Mouse (Mus musculus): ENCODE measurements at regions not wholly inside any gene's neighbourhood (a gene's known extent, or its start where the extent isn't known, plus 50 kb on each side); places are given as distances from the start of the nearest gene placed in this dataset.

DNA sequence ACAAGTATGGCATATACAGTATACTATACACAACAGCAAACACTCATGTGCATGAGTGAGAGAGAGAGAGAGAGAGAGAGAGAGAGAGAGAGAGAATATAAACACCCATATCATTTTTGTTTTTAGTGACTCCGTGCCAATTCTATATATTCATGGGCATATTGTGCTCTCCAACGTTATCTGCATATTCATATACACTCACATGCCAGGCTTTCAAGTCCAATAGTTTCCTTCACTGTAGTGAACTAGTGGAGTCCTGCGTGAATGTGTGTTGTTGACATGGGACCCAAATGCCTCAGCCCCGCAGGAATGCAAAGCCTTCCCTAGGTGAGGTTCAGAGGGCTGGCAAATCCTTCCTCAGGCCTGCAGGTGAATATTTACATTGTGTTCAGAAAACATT, 53.4 kb upstream of the Nab1 start:
- H3K27me3 ChIP-seq (ENCODE audit: control insufficient read depth, insufficient read depth, low read length): no peaks in the 10 kb centered on the region
- no peak overlapping the region for H3K9ac ChIP-seq (replicated peaks; ENCODE audit: low read length)
- H3K9me3 ChIP-seq (ENCODE audit: control insufficient read depth, low read length): no peaks in the 10 kb centered on the region
- no peak overlapping the region for H3K4me3 ChIP-seq (replicated peaks; ENCODE audit: low read depth, low read length)
- no peak overlapping the region for H3K4me2 ChIP-seq (ENCODE audit: low read length)
- WGBS: 72% methylated on average over 4 of the region's 4 CpGs
- no peak overlapping the region for H3K27ac ChIP-seq (replicated peaks; ENCODE audit: low read depth, low read length)
- no peak for DNase-seq
- ATAC-seq (ENCODE audit: low FRiP score, low TSS enrichment): no peak
- no peaks in the 10 kb centered on the region for H3K4me1 ChIP-seq (ENCODE audit: control insufficient read depth, insufficient read depth, low read length)
- no peaks in the 10 kb centered on the region for H3K36me3 ChIP-seq (ENCODE audit: control insufficient read depth, insufficient read depth, low read length)

DNA sequence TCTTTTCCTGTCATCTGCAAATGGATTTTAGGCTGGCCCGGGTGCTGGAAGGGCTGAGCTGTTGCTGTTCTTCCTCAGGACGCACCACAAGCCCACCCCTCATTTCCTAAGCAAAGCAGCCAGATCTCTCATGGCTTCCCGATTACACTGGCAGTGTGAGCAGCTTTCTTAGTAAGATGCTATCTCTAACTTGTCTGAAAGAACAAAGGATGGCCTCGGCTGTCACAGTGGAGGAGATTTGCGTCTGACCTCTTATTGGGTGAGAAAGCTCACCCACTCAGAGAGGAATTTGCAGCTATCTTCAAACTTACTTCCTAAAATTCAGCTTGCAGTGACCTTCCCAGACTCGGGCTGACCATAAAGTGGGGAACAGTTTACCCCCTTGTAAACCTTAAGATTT, 64.7 kb upstream of the Nemp2 start:
- Histone ChIP-seq H3K27me3 (ENCODE audit: control insufficient read depth, insufficient read depth, low read length) (no peaks in the 10 kb centered on the region), H3K9ac (replicated peaks; ENCODE audit: low read length) (no peak overlapping the region), H3K9me3 (ENCODE audit: control insufficient read depth, low read length) (no peaks in the 10 kb centered on the region), H3K4me1 (ENCODE audit: control insufficient read depth, insufficient read depth, low read length) (no peaks in the 10 kb centered on the region), H3K4me3 (replicated peaks; ENCODE audit: low read depth, low read length) (no peak overlapping the region), H3K36me3 (ENCODE audit: control insufficient read depth, insufficient read depth, low read length) (no peaks in the 10 kb centered on the region), H3K4me2 (ENCODE audit: low read length) (no peak overlapping the region), H3K27ac (replicated peaks; ENCODE audit: low read depth, low read length) (no peak overlapping the region)
- DNase-seq (no peak), ATAC-seq (ENCODE audit: low FRiP score, low TSS enrichment) (no peak)
- WGBS: 31% methylated on average over 6 of the region's 6 CpGs

DNA sequence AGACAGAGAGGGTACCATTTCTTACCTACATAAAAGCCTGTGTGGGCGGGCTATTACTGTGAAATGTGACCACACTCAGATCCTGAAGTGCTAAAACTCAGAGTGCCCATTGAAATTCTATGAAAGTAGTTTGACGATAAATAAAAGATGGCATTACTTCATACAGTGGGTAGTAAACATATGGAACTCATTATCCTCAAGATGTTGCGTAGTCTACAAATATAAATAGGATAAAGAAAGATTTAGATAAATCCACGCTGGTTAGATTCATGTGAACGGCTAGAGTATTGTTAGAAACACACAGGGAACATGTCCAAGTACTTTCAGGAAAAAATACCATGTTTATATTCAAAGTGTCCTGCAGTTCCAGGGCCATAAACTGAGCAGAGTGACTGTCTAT, 58.8 kb upstream of the Nemp2 start:
- DNase-seq (no peak), ATAC-seq (ENCODE audit: low FRiP score, low TSS enrichment) (no peak)
- H3K4me1 ChIP-seq (ENCODE audit: control insufficient read depth, insufficient read depth, low read length): no peaks in the 10 kb centered on the region
- WGBS: 89% methylated on average over 5 of the region's 5 CpGs
- no peak overlapping the region for H3K27ac ChIP-seq (replicated peaks; ENCODE audit: low read depth, low read length)
- H3K4me3 ChIP-seq (replicated peaks; ENCODE audit: low read depth, low read length): no peak overlapping the region
- H3K36me3 ChIP-seq (ENCODE audit: control insufficient read depth, insufficient read depth, low read length): no peaks in the 10 kb centered on the region
- no peaks in the 10 kb centered on the region for H3K9me3 ChIP-seq (ENCODE audit: control insufficient read depth, low read length)
- no peak overlapping the region for H3K9ac ChIP-seq (replicated peaks; ENCODE audit: low read length)
- no peaks in the 10 kb centered on the region for H3K27me3 ChIP-seq (ENCODE audit: control insufficient read depth, insufficient read depth, low read length)
- no peak overlapping the region for H3K4me2 ChIP-seq (ENCODE audit: low read length)

DNA sequence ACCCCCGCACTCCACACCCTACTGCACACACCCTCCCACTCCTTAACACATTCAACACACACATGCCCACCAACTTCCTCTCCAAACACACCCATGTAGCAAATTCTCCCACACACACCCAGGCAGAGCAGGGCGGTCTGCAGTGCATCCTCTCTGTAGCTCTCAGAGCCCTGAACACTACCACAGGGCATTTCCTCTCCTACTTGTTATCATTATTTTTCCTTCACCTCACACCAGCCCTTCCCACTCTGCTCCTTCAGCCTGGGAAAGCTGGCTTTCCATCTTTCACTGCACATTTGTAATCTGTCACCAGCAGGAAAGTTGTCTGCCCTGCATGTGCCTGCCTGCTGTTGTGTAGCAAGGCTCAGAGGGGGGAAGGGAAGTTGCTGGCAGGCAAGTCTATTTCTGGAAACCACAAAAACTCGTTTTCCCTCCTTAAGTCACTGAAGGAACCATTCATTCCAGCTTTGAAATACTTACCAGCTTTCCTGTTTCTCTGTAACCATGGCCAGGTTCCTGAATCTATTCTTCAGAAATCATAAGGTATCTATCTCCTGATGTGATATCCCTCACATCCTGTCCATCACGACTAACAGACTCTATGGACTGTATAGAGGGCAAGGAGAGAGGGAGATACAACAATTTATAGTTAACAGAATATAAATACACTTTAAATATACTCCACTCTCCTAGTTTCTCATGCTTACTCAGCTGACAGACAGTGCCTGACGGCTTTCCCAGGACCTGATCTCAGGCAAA, 52.0 kb upstream of the Nemp2 start:
- Histone ChIP-seq H3K9me3 (ENCODE audit: control insufficient read depth, low read length) (no peaks in the 10 kb centered on the region), H3K27ac (replicated peaks; ENCODE audit: low read depth, low read length) (no peak overlapping the region), H3K36me3 (ENCODE audit: control insufficient read depth, insufficient read depth, low read length) (no peaks in the 10 kb centered on the region), H3K4me3 (replicated peaks; ENCODE audit: low read depth, low read length) (no peak overlapping the region), H3K4me2 (ENCODE audit: low read length) (no peak overlapping the region), H3K9ac (replicated peaks; ENCODE audit: low read length) (no peak overlapping the region), H3K4me1 (ENCODE audit: control insufficient read depth, insufficient read depth, low read length) (no peaks in the 10 kb centered on the region), H3K27me3 (ENCODE audit: control insufficient read depth, insufficient read depth, low read length) (no peaks in the 10 kb centered on the region)
- 68% methylated on average over 5 of the region's 5 CpGs for WGBS
- ATAC-seq (ENCODE audit: low FRiP score, low TSS enrichment) (no peak), DNase-seq (peak; percentile 8)

DNA sequence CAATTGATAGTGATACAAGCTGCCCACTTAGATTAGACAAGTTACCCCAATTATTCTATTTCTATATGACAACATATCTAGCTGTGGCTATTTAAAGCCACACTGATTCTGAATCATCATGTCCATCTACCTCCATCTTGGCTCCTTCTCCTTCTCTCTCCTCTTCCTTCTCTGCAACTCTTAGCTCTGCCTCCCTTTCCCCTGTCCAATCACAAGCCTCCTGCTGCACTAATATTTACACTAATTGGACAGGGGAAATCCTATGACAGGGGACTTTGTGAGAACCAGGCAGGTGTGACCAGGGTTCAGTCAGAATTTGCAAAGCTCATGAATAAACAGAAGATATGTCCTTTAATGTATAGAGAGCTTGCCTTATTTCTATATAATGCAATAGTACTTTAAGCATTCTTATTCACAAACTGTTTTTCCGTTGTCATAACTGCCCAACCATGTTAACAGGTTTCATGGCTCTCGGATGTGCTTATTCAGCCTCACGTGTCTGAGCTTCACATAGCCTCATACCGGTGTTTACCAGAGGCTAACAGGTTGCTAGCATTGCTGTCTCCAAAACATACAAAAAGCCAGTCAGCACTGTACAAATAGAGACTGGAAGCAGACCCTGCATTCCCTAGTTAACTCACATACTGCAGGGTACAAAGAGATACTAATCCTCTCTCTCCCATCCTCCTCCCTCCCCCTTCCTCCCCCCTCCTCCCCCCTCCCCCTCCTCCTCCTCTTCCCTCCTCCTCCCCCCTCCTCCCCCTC, 50.2 kb upstream of the Nemp2 start:
- DNase-seq (no peak), ATAC-seq (ENCODE audit: low FRiP score, low TSS enrichment) (no peak)
- Histone ChIP-seq H3K9me3 (ENCODE audit: control insufficient read depth, low read length) (no peaks in the 10 kb centered on the region), H3K27me3 (ENCODE audit: control insufficient read depth, insufficient read depth, low read length) (no peaks in the 10 kb centered on the region), H3K36me3 (ENCODE audit: control insufficient read depth, insufficient read depth, low read length) (no peaks in the 10 kb centered on the region), H3K27ac (replicated peaks; ENCODE audit: low read depth, low read length) (no peak overlapping the region), H3K4me3 (replicated peaks; ENCODE audit: low read depth, low read length) (no peak overlapping the region), H3K9ac (replicated peaks; ENCODE audit: low read length) (no peak overlapping the region), H3K4me2 (ENCODE audit: low read length) (no peak overlapping the region), H3K4me1 (ENCODE audit: control insufficient read depth, insufficient read depth, low read length) (no peaks in the 10 kb centered on the region)
- 82% methylated on average over 4 of the region's 4 CpGs for WGBS
